Mouse (Mus musculus) urinary bladder, adult 2 months (tissue): ENCODE data around the gene Bub1b. TPM values are rescaled to one million over a fixed set of nuclear protein-coding genes. Genes with fewer than 3 reads are reported as not detected.

Experiments used
- DNase-seq: peaks from one replicate; pipeline ENCODE4 v3.0.0; 2022; ENCODE audit warnings: low spot score
- polyA plus RNA-seq: library from polyadenylated mRNA; depleted of rRNA; stranded (reverse); fragments of >200 nt; gene quantifications from 2 replicates; pipeline ENCODE4 v1.2.3, GENCODE M21; 2012; rRNA removed

Gene Bub1b
- 2.4 and 2.8 TPM in 2 replicates for polyA plus RNA-seq

DNA sequence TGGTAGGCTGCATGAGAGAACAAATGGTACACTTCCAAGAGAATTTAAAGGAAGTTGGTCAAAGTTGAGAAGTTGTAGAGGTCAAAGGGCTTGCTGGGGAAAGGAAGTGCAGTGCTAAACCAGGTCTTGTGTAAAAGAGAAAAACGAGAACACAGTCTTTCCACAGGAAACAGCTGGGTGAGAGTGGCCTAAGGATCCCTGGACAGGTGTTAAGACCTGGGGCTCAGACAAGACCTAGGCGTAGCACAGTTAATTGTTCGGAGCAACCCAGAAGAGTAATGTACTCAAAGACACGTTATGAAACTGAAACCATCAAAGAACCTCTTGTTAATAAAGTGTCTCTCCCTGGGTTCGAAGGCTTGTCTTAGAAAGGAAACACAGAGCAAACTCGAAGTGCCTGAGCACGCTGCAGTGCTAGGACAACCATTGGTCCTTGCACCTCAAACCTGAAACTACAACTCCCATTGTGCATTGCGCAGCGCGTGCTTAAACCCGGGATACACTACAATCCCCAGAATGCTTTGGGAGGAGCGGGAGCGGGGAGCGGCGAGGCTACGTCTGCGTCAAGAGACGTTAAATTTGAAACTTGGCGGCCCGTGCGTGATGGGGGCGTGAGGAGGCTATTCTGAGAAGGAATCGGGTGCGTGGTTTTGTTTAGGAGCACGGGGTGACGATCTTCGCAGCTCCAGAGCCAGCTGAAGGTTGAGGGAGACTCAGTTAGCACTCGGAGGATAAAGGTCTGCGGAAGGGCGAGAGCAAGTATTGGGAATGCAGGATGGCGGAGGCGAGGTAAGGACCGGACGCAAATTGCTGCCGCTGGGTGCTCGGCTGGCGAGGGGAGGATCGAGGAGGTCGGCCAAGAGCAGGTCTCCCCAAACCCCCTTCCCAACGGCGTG, at the start of gene Bub1b:
Gene Bub1b, plus strand, starts transcription at position 539 of the 896 bp plus-strand sequence.
- DNase-seq: peak; percentile 54

- DNase-seq: peak; percentile 36
These were observed 49.4 kb upstream of the Bub1b start for GRCm38 (mm10) chr2:118548421-118549221.

- DNase-seq: peak; percentile 95
These were observed 48.2 kb upstream of the Bub1b start, which contains the start of gene Bmf for GRCm38 (mm10) chr2:118549507-118550473. Bmf (minus strand) TSS chr2:118549687.

DNA sequence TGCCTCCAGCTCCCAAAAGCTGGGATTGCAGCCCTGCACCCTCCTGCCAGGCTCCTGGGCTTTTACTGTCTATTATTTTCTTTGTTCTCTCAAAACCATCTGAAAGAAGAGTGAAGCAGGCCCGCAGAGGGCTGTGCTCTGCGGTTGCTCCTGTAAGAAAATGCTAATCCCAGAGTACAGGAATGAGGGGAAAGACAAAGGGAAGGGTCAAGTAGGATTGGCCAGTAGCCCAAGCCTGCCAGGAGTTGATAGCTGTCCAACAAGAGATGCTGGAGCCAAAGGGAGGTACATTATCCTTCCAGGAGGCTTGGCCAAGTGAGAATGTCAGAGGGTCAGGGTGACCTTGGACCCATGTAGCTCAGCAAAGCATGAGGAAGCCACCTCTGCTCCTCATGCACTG, 46.4 kb upstream of the Bub1b start:
- no peak for DNase-seq

GRCm38 (mm10) chr2:118554356-118554990, 43.5 kb upstream of the Bub1b start:
- DNase-seq: peak; percentile 21

DNA sequence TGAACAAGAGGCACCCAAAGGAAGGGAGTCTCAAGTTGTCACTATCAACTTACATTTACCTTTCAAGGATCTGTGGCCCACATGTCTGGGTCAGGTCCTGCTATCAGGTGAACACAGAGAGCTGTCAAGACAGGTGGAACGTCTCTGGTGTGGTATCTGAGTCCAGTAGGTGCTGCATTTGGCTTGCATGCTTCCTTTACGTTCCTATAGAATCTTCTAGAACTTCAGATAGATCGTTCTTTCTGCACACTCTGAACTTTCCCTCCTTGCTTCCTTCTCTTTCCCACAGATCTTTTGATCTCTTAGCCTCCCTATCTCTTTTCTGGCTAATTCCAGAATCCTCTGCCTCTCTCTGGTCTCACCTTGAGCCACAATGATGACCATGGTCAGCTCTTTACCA, 39.6 kb upstream of the Bub1b start:
- DNase-seq: no peak

DNA sequence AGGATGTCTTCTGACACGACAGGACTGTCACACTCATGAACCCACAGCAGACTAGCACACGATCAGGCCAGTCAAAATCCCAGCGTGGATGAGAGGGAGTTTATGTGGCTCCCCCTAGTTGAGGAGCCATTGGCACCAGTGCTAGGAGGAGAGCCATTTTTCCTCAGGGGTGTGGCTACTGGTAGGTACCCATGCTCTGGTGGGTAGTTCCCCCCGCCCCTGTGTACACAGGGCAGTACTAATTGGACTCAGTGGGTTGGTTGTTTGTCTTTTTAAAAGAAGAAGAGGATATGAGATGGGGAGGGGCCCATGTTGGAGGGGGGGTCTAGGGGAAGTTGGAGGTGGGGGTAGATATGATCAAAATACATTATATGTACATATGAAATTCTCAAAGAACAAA, 36.0 kb upstream of the Bub1b start:
- no peak for DNase-seq

GRCm38 (mm10) chr2:118562431-118562830, 35.6 kb upstream of the Bub1b start:
- DNase-seq: no peak

DNA sequence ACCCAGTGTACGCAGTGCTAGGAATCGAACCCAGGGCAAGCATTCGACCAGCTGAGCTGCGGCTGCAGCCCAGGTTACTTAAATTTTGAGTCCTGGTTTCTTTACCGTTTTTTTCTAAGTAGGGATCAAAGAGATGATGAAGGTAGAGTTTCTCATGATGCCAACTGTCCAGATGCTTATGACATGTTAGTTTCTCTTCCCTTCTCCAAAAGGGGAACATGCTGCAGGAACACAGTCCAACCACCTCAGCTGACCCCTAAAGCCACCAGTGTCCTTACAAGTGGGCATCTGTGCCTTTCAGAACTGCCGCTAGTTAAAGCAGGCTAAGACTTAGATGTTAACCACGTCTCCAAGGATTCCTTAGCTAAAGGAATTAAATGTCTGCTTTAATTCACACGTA, 30.8 kb upstream of the Bub1b start:
- no peak for DNase-seq

GRCm38 (mm10) chr2:118570939-118571338, 27.1 kb upstream of the Bub1b start:
- no peak for DNase-seq

GRCm38 (mm10) chr2:118572183-118572836, 25.7 kb upstream of the Bub1b start:
- no peak for DNase-seq

GRCm38 (mm10) chr2:118573135-118573534, 24.9 kb upstream of the Bub1b start:
- DNase-seq: no peak

DNA sequence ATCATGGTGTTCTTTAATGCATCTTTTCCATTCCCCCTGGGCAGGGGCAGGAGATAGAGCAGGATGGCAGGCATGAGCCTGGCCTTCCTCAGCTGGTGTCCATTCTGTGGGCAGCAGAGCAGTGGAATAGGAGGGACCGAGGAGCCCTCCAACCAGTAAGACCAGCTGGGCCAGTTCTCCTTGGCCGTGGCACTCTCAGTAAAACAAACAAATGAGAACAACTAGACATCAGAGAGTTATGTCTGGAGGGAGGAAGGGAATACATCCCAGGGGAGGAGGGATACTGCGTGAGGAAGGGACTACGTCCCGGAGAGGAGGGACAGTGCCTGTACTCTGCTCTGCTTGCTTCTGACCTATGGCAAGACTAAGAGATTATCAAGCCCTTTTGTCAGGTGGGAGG, 12.0 kb upstream of the Bub1b start:
- DNase-seq: peak; percentile 31

GRCm38 (mm10) chr2:118587686-118588085, 10.3 kb upstream of the Bub1b start:
- no peak for DNase-seq

DNA sequence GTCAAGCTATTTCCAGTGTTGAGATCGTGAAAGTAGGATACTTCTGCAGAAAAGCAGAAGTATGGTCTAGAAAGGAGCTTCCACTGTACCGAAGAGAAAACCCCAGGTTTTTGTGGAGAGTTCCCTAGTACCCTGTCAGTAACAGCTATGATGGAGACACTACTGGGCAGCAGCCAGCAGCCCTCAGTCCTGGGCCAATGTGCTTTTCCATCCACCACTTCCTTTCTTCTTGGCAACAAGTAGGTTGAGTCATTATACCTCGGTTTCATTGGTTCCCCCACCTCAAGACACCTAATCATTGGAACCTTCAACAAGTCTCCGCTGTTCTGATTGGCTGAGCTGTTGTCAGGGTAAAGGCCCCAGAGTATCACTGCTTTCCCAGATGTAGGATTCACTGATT, 6.9 kb upstream of the Bub1b start:
- DNase-seq: no peak

DNA sequence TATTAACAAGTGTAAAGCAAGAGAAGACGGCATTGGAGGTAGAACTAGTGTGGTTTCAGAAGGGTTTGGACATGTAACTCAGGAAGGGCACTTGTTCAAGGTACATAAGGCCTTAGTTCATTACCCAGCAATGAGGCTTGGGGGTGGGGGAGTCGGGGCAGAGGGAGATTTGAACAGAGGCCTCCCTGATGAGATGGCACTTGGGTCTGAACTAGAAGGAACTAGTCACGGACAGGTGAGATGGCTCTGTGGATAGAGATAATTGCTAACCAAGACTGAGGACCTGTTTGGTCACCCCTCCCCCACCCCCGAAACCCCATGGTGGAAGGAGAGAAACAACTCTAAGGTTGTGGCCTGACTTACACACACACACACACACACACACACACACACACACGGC, 1.1 kb downstream of the Bub1b start:
- no peak for DNase-seq

DNA sequence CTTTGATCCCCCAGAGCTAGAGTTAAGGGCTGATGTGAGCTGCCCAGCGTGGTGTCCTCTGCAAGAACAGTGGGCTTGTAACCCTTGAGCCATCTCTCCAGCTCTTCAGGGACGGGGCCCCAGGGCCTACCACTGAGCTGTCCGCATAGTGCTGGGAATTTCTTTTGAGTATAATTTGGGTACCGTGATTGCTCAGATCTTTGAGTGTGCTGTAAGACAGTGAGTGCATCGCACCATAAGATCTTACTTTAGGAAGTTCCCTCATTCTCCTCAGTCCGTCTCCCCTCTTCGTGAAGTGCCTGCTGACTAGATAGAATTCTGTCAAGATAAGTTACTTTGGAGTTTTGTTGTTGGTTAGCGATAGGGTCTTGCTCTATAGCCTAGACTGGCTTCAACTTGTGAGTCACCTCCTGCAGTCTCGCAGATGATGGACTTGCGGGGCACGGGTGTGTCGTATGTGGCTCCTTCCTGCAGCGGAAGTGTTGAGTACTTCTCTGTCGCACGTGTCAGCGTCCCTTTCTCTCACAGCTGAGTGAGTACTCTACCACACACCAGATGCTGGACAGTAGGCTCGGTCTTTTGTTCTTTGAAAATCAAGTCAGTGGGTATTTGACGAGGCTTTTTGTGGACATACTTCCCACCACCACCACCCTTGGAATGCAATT, 3.7 kb downstream of the Bub1b start:
- no peak for DNase-seq

GRCm38 (mm10) chr2:118604091-118604490, 6.1 kb downstream of the Bub1b start:
- no peak for DNase-seq

DNA sequence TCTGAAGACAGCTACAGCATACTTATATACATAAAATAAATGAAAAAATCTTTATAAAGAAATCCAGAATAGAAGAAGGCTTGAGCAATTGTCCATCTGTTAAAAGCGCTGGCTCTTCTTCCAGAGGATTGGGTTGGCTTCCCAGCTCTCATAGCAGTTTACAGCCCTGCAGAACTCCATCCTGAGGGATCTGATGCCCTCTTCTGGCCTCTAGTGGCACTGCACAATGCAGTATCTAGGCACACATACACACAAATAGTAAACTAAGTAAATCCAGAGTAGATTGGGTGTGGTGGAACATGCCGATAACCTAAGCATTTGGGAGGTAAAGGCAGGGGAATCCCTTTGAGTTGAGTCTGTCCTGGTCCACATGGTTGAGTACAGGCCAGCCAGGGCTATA, 8.0 kb downstream of the Bub1b start:
- DNase-seq: no peak

GRCm38 (mm10) chr2:118606976-118607375, 9.0 kb downstream of the Bub1b start:
- DNase-seq: no peak
